Mouse (Mus musculus) MEL (cell line): ENCODE data around the gene Slc2a10. TPM values are rescaled to one million over a fixed set of nuclear protein-coding genes. Genes with fewer than 3 reads are reported as not detected.

ENCODE experiments used
- DNase-seq: peaks from one replicate; pipeline ENCODE4 v3.0.0; 2011; ENCODE audit warnings: low read depth, low spot score
- H3K27ac ChIP-seq: 2 replicates; pipeline ENCODE4 v1.5.1; 2012; ENCODE audit warnings: low read depth, mild to moderate bottlenecking, control low read depth, low read length, moderate library complexity; ENCODE audit not compliant: control insufficient read depth
- H3K27me3 ChIP-seq, 2 experiments: fragments of 150-350 bp in 1 of 2; sonication (generic) in 1 of 2; 2 replicates each; pipeline ENCODE4 v1.6.1; 2012; ENCODE audit warnings: low read length in 2 of 2, mild to moderate bottlenecking in 2 of 2, improper control_type of control experiment in 1 of 2, moderate library complexity in 1 of 2; ENCODE audit not compliant: insufficient read depth in 2 of 2, control insufficient read depth in 1 of 2
- H3K36me3 ChIP-seq, 2 experiments: 2 replicates each; pipeline ENCODE4 v1.6.1; 2012 to 2014; ENCODE audit warnings: low read length in 2 of 2, improper control_type of control experiment in 1 of 2, inconsistent platforms in 1 of 2, mild to moderate bottlenecking in 1 of 2; ENCODE audit not compliant: insufficient read depth in 2 of 2, control insufficient read depth in 1 of 2
- H3K4me1 ChIP-seq, 2 experiments: fragments of 150-350 bp in 1 of 2; sonication (generic) in 1 of 2; 2 replicates each; pipeline ENCODE4 v1.6.1; 2012; ENCODE audit warnings: low read length in 2 of 2, improper control_type of control experiment in 1 of 2, mild to moderate bottlenecking in 1 of 2; ENCODE audit not compliant: insufficient read depth in 2 of 2, control insufficient read depth in 1 of 2
- H3K4me3 ChIP-seq, 2 experiments: fragments of 150-350 bp in 1 of 2; sonication (generic) in 1 of 2; 2 replicates each; pipeline ENCODE4 v1.5.1; 2012; ENCODE audit warnings: low read depth in 2 of 2, low read length in 2 of 2, mild to moderate bottlenecking in 2 of 2, moderate library complexity in 2 of 2, control low read depth in 1 of 2, improper control_type of control experiment in 1 of 2; ENCODE audit not compliant: control insufficient read depth in 1 of 2, insufficient read depth in 1 of 2
- H3K79me2 ChIP-seq: 2 replicates; pipeline ENCODE4 v1.6.1; 2012; ENCODE audit warnings: mild to moderate bottlenecking, low read length, moderate library complexity; ENCODE audit not compliant: control insufficient read depth, poor library complexity, insufficient read depth
- H3K9ac ChIP-seq: 2 replicates; pipeline ENCODE4 v1.6.1; 2012; ENCODE audit warnings: low read depth, mild to moderate bottlenecking, control low read depth, low read length, moderate library complexity; ENCODE audit not compliant: control insufficient read depth, poor library complexity, severe bottlenecking
- H3K9me3 ChIP-seq: fragments of 150-350 bp; sonication (generic); replicated peaks from 2 replicates; pipeline ENCODE4 v1.6.1; 2012; ENCODE audit warnings: mild to moderate bottlenecking, low read length, improper control_type of control experiment, moderate library complexity; ENCODE audit not compliant: insufficient read depth
- CHD1 ChIP-seq: IDR thresholded peaks from 2 replicates; pipeline ENCODE4 v1.6.1; 2012; ENCODE audit warnings: low read depth, mild to moderate bottlenecking, inconsistent platforms, low read length, improper control_type of control experiment
- CHD2 ChIP-seq: IDR thresholded peaks from 2 replicates; pipeline ENCODE4 v1.6.1; 2011; ENCODE audit warnings: low read length, improper control_type of control experiment
- CTCF ChIP-seq, 3 experiments: IDR thresholded peaks in 2 of 3; conservative IDR thresholded peaks in 1 of 3; 2 replicates each; pipeline ENCODE4 v1.5.1; 2011 to 2012; ENCODE audit warnings: low read length in 3 of 3, low read depth in 2 of 3, mild to moderate bottlenecking in 2 of 3, improper control_type of control experiment in 1 of 3, inconsistent platforms in 1 of 3, mixed read lengths in 1 of 3, moderate library complexity in 1 of 3; ENCODE audit not compliant: control insufficient read depth in 1 of 3, insufficient read depth in 1 of 3, poor library complexity in 1 of 3, severe bottlenecking in 1 of 3
- E2F4 ChIP-seq: IDR thresholded peaks from 2 replicates; pipeline ENCODE4 v1.6.1; 2011; ENCODE audit warnings: low read depth, low read length, improper control_type of control experiment, borderline replicate concordance
- ELF1 ChIP-seq: IDR thresholded peaks from 2 replicates; pipeline ENCODE4 v1.6.1; 2014; ENCODE audit warnings: low read depth, mild to moderate bottlenecking, inconsistent platforms, low read length, improper control_type of control experiment, moderate library complexity
- EP300 ChIP-seq, 2 experiments: IDR thresholded peaks; 2 replicates each; pipeline ENCODE4 v1.6.1; 2011; ENCODE audit warnings: improper control_type of control experiment in 2 of 2, low read length in 2 of 2, low read depth in 1 of 2, mild to moderate bottlenecking in 1 of 2
- ETS1 ChIP-seq: IDR thresholded peaks from 2 replicates; pipeline ENCODE4 v1.6.1; 2012; ENCODE audit warnings: low read depth, mild to moderate bottlenecking, inconsistent platforms, low read length, improper control_type of control experiment, moderate library complexity
- GATA1 ChIP-seq: IDR thresholded peaks from 2 replicates; pipeline ENCODE4 v1.6.1; 2011; ENCODE audit warnings: low read depth, low read length, improper control_type of control experiment
- HCFC1 ChIP-seq: IDR thresholded peaks from 2 replicates; pipeline ENCODE4 v1.6.1; 2012; ENCODE audit warnings: low read depth, mild to moderate bottlenecking, inconsistent platforms, low read length, improper control_type of control experiment, moderate library complexity
- JUND ChIP-seq: IDR thresholded peaks from 2 replicates; pipeline ENCODE4 v1.6.1; 2011; ENCODE audit warnings: low read depth, mild to moderate bottlenecking, improper control_type of control experiment, low read length
- KAT2A ChIP-seq: conservative IDR thresholded peaks from 2 replicates; pipeline ENCODE4 v1.6.1; 2012; ENCODE audit warnings: low read depth, low read length, improper control_type of control experiment, inconsistent platforms
- MAFK ChIP-seq: IDR thresholded peaks from 2 replicates; pipeline ENCODE4 v1.6.1; 2011; ENCODE audit warnings: low read depth, mild to moderate bottlenecking, low read length, improper control_type of control experiment, borderline replicate concordance
- MAX ChIP-seq: IDR thresholded peaks from 2 replicates; pipeline ENCODE4 v1.6.1; 2011; ENCODE audit warnings: low read length, improper control_type of control experiment
- MAZ ChIP-seq: IDR thresholded peaks from 2 replicates; pipeline ENCODE4 v1.6.1; 2012; ENCODE audit warnings: low read depth, mild to moderate bottlenecking, inconsistent platforms, low read length, improper control_type of control experiment
- MYB ChIP-seq: IDR thresholded peaks from 2 replicates; pipeline ENCODE4 v1.6.1; 2011; ENCODE audit warnings: mild to moderate bottlenecking, low read depth, low read length, improper control_type of control experiment
- NELFE ChIP-seq: IDR thresholded peaks from 2 replicates; pipeline ENCODE4 v1.6.1; 2011; ENCODE audit warnings: low read depth, low read length, improper control_type of control experiment
- POLR2A ChIP-seq, 2 experiments: IDR thresholded peaks; 2 replicates each; pipeline ENCODE4 v1.6.1; 2011 to 2012; ENCODE audit warnings: low read length in 2 of 2, mild to moderate bottlenecking in 2 of 2, control low read depth in 1 of 2, improper control_type of control experiment in 1 of 2, low read depth in 1 of 2, moderate library complexity in 1 of 2; ENCODE audit not compliant: control insufficient read depth in 1 of 2, insufficient read depth in 1 of 2, poor library complexity in 1 of 2
- POLR2AphosphoS2 ChIP-seq: IDR thresholded peaks from 2 replicates; pipeline ENCODE4 v1.6.1; 2011; ENCODE audit warnings: low read length, improper control_type of control experiment
- POLR2AphosphoS5 ChIP-seq: IDR thresholded peaks from 2 replicates; pipeline ENCODE4 v1.6.1; 2012; ENCODE audit warnings: low read depth, borderline replicate concordance, mild to moderate bottlenecking, inconsistent platforms, low read length, moderate library complexity, mixed read lengths
- RCOR1 ChIP-seq: IDR thresholded peaks from 2 replicates; pipeline ENCODE4 v1.6.1; 2012; ENCODE audit warnings: low read depth, mild to moderate bottlenecking, inconsistent platforms, low read length, improper control_type of control experiment
- SIN3A ChIP-seq: IDR thresholded peaks from 2 replicates; pipeline ENCODE4 v1.6.1; 2012; ENCODE audit warnings: low read length, improper control_type of control experiment, inconsistent platforms
- SMC3 ChIP-seq: IDR thresholded peaks from 2 replicates; pipeline ENCODE4 v1.6.1; 2011; ENCODE audit warnings: low read depth, low read length, improper control_type of control experiment
- TBP ChIP-seq: IDR thresholded peaks from 2 replicates; pipeline ENCODE4 v1.8.0; 2011; ENCODE audit warnings: low read depth, low read length, improper control_type of control experiment
- TCF12 ChIP-seq: IDR thresholded peaks from 2 replicates; pipeline ENCODE4 v1.6.1; 2014; ENCODE audit warnings: low read depth, mild to moderate bottlenecking, inconsistent platforms, low read length, improper control_type of control experiment, moderate library complexity
- UBTF ChIP-seq: IDR thresholded peaks from 2 replicates; pipeline ENCODE4 v1.6.1; 2012; ENCODE audit warnings: low read depth, mild to moderate bottlenecking, inconsistent platforms, low read length, improper control_type of control experiment, moderate library complexity, borderline replicate concordance; ENCODE audit not compliant: insufficient read depth
- USF1 ChIP-seq: IDR thresholded peaks from 2 replicates; pipeline ENCODE4 v1.6.1; 2014; ENCODE audit warnings: low read depth, mild to moderate bottlenecking, inconsistent platforms, low read length, improper control_type of control experiment, moderate library complexity
- USF2 ChIP-seq, 2 experiments: IDR thresholded peaks; 2 replicates each; pipeline ENCODE4 v1.6.1; 2011 to 2012; ENCODE audit warnings: improper control_type of control experiment in 2 of 2, low read length in 2 of 2, borderline replicate concordance in 1 of 2, inconsistent platforms in 1 of 2, low read depth in 1 of 2, mild to moderate bottlenecking in 1 of 2; ENCODE audit not compliant: insufficient read depth in 1 of 2
- ZMIZ1 ChIP-seq: IDR thresholded peaks from 2 replicates; pipeline ENCODE4 v1.6.1; 2012; ENCODE audit warnings: low read depth, mild to moderate bottlenecking, inconsistent platforms, low read length, improper control_type of control experiment, moderate library complexity
- ZNF384 ChIP-seq: IDR thresholded peaks from 2 replicates; pipeline ENCODE4 v1.6.1; 2012; ENCODE audit warnings: low read depth, mild to moderate bottlenecking, inconsistent platforms, low read length, improper control_type of control experiment
- polyA plus RNA-seq, 2 experiments: library from polyadenylated mRNA; stranded (reverse) in 1 of 2; unstranded in 1 of 2; fragments of >175 nt in 1 of 2; fragments of >200 nt in 1 of 2; gene quantifications; 2 replicates each; pipeline versions ENCODE4 v1.2.1 to v1.2.4; 2012; ENCODE audit warnings: low replicate concordance in 2 of 2, low read depth in 1 of 2; ENCODE audit not compliant: insufficient read length in 2 of 2, insufficient read depth in 1 of 2, missing spikeins in 1 of 2
- total RNA-seq: library from RNA; depleted of rRNA; stranded (reverse); fragments of 300-350 nt; gene quantifications from 2 replicates; pipeline ENCODE4 v1.2.3, GENCODE M21; 2012

The Slc2a10 gene
- total and polyA plus RNA-seq, 3 experiments, result not detected

DNA sequence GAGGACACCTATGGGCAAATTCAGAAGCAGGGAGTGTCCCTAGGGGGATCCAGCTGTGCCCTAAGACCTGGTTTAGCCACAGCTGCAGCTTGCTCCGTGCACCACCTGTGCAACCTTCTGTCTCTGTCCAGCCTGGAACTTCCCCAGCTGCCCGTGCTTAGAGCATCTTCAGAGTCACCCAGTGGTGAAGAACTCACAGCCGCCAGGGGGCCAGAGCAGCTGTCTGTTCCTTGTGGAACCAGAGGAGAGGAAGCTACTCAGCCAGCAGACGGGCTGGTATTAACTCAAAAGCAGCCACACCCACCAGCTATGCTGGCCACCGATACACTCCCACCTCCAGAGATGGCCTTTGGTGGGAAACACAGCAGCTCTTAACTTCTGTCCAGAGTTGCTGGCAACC, 33.4 kb upstream of the Slc2a10 start:
- DNase-seq, result no peak
- Histone ChIP-seq H3K36me3 (no peaks in the 10 kb centered on the region), H3K27me3 (no peaks in the 10 kb centered on the region), H3K27ac (no peak overlapping the region), H3K4me1 (no peaks in the 10 kb centered on the region), H3K4me3 (no peak overlapping the region), H3K79me2 (no peaks in the 10 kb centered on the region), H3K9ac (no peak overlapping the region), H3K9me3 (no peaks in the 10 kb centered on the region)
- TF ChIP-seq JUND (no peak), KAT2A (no peak), TCF12 (no peak), POLR2AphosphoS5 (no peak), UBTF (no peak), GATA1 (no peak), ZNF384 (no peak), ETS1 (no peak), EP300 (IDR thresholded peaks at IDR 0.05; ENCODE audit: low read depth in 1 of 2, low read length in 2 of 2) (no peak), POLR2A (IDR thresholded peaks at IDR 0.05; ENCODE audit: control insufficient read depth in 1 of 2, insufficient read depth in 1 of 2, low read depth in 1 of 2, low read length in 2 of 2, poor library complexity in 1 of 2) (no peak), CHD1 (no peak), ZMIZ1 (no peak), MYB (no peak), USF2 (IDR thresholded peaks at IDR 0.05; ENCODE audit: borderline replicate concordance in 1 of 2, insufficient read depth in 1 of 2, low read depth in 1 of 2, low read length in 2 of 2) (no peak), E2F4 (no peak), POLR2AphosphoS2 (no peak), MAX (no peak), SIN3A (no peak)

DNA sequence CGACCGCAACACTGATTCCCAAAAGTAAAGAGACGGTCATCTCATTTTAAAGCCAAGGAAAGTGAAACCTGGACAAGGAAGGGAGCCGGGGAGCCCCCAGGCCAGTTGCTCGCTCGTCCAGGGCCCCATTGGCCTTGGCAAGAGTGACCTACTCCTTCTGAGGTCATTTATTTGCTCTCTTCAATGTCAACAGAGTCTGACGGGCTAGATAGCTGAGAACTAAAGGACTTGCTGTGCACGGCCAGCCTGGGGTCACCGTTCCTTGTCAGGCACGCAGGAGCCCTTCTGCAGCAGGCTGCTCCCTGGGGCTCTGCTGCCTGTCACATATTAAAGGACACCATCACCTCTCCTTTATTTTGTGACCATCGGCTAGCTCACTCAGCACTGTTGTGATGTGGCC, 31.6 kb upstream of the Slc2a10 start:
- H3K27me3 ChIP-seq, result no peaks in the 10 kb centered on the region
- no peak overlapping the region for H3K4me3 ChIP-seq
- TF ChIP-seq NELFE (no peak), MAFK (no peak), EP300 (IDR thresholded peaks at IDR 0.05; ENCODE audit: low read depth in 1 of 2, low read length in 2 of 2) (no peak), HCFC1 (no peak), POLR2A (IDR thresholded peaks at IDR 0.05; ENCODE audit: control insufficient read depth in 1 of 2, insufficient read depth in 1 of 2, low read depth in 1 of 2, low read length in 2 of 2, poor library complexity in 1 of 2) (no peak), POLR2AphosphoS2 (no peak), TBP (no peak), CHD2 (no peak), CTCF (IDR thresholded peaks at IDR 0.05 in 2 of 3, conservative IDR thresholded peaks at IDR 0.05 in 1 of 3; ENCODE audit: control insufficient read depth in 1 of 3, insufficient read depth in 1 of 3, low read depth in 2 of 3, low read length in 3 of 3, poor library complexity in 1 of 3, severe bottlenecking in 1 of 3) (no peak), TCF12 (no peak), MAZ (no peak), SMC3 (no peak), RCOR1 (no peak), USF1 (no peak), CHD1 (no peak), KAT2A (no peak), ELF1 (no peak), POLR2AphosphoS5 (no peak)
- no peak overlapping the region for H3K27ac ChIP-seq
- H3K79me2 ChIP-seq, result no peaks in the 10 kb centered on the region
- H3K36me3 ChIP-seq, result no peaks in the 10 kb centered on the region
- H3K9me3 ChIP-seq, result no peaks in the 10 kb centered on the region
- H3K4me1 ChIP-seq, result no peaks in the 10 kb centered on the region
- no peak for DNase-seq
- H3K9ac ChIP-seq, result no peak overlapping the region
